Mouse (Mus musculus): ENCODE data around the gene Rnf207. TPM values are rescaled to one million over a fixed set of nuclear protein-coding genes. Genes with fewer than 3 reads are reported as not detected.

Rnf207 gene
- polyA plus RNA-seq, 1 experiment from 2014 or later = 1.3 TPM

DNA sequence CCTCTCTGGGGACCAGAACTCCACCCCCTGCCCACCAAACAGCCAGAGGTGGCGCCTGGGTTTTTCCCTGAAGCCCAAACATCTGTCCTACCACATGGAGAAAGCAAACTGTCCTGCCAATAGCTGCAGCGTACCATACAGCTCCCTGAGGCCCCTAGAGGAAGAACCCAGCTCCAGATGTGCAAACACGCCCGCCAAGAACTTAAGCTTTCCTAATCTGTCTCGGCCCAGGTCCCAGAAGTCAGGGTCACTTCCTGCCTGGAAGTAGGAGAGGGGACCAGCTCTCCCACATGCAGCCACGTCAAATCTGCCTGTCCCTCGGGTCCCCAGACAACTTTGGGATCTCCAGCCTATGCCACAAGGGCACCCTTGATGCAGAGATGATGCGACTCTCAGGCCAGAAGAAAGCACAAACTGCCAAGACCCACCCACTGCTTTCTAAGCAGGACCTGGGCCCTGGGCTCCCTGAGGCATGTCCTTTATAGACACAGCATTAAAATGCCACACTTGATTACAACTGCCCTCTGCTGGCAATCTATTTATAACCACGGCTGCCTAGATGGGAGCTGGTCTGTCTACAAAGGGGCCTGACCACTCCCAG lies 46.2 kb downstream of the Rnf207 start:
- H3K4me3 ChIP-seq = no peak overlapping the region
- no peak for DNase-seq (ENCODE audit: extremely low spot score, low spot score)
- H3K9me3 ChIP-seq = no peaks in the 10 kb centered on the region
- H3K36me3 ChIP-seq (replicated peaks) = peaks cover 9% of the 10 kb centered on the region
- H3K27ac ChIP-seq = no peak overlapping the region
- 38% methylated on average over 9 of the region's 9 CpGs for WGBS
- H3K27me3 ChIP-seq (ENCODE audit: poor library complexity, severe bottlenecking) = peaks cover 64% of the 10 kb centered on the region
- peaks cover 52% of the 10 kb centered on the region for H3K4me1 ChIP-seq

- 74% methylated on average over 7 of the region's 7 CpGs for WGBS
- Histone ChIP-seq H3K4me3 (no peak overlapping the region), H3K9me3 (no peaks in the 10 kb centered on the region), H3K36me3 (replicated peaks) (peaks cover 11% of the 10 kb centered on the region), H3K4me1 (peaks cover 52% of the 10 kb centered on the region), H3K27me3 (ENCODE audit: poor library complexity, severe bottlenecking) (peaks cover 58% of the 10 kb centered on the region), H3K27ac (peak overlapping the region; percentile 13; the same call in 1 of the 2 replicates)
- no peak for DNase-seq (ENCODE audit: extremely low spot score, low spot score)
Measured at GRCm38 (mm10) chr4:152272006-152272405, 46.8 kb downstream of the Rnf207 start.

DNA sequence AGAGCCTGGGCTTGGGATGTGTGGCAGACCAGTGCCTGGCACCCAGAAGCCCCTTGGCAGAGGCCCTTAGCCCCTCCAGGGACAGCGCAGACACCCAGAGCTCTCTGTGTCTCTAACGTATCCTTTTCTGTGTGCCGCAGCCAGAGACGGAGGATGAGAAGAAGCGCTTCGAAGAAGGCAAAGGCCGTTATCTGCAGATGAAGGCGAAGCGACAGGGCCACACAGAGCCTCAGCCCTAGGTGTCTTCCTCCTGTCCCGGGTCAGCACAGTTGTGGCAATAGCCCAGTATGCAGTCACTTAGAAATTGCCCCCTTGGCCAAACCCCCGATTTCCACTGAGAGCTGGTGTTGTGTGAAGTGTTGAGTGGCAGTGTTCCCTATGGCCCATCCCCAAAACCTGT lies 47.5 kb downstream of the Rnf207 start:
- Histone ChIP-seq H3K9me3 (no peaks in the 10 kb centered on the region), H3K4me3 (no peak overlapping the region), H3K4me1 (peaks cover 47% of the 10 kb centered on the region), H3K36me3 (replicated peaks) (peaks cover 11% of the 10 kb centered on the region), H3K27ac (no peak overlapping the region), H3K27me3 (ENCODE audit: poor library complexity, severe bottlenecking) (peaks cover 52% of the 10 kb centered on the region)
- DNase-seq (ENCODE audit: extremely low spot score, low spot score) = no peak
- WGBS = 90% methylated on average over 11 of the region's 11 CpGs

- Histone ChIP-seq H3K27me3 (ENCODE audit: poor library complexity, severe bottlenecking) (peaks cover 44% of the 10 kb centered on the region), H3K36me3 (replicated peaks) (peaks cover 11% of the 10 kb centered on the region), H3K27ac (no peak overlapping the region), H3K9me3 (no peaks in the 10 kb centered on the region), H3K4me1 (peaks cover 53% of the 10 kb centered on the region), H3K4me3 (no peak overlapping the region)
- 84% methylated on average over 9 of the region's 9 CpGs for WGBS
- DNase-seq (ENCODE audit: extremely low spot score, low spot score) = no peak
Measured at GRCm38 (mm10) chr4:152270599-152270998, 48.2 kb downstream of the Rnf207 start.

- Histone ChIP-seq H3K9me3 (no peaks in the 10 kb centered on the region), H3K36me3 (replicated peaks) (peaks cover 15% of the 10 kb centered on the region), H3K4me3 (no peak overlapping the region), H3K27me3 (ENCODE audit: poor library complexity, severe bottlenecking) (peaks cover 38% of the 10 kb centered on the region), H3K27ac (no peak overlapping the region), H3K4me1 (peaks cover 50% of the 10 kb centered on the region)
- no peak for DNase-seq (ENCODE audit: extremely low spot score, low spot score)
- WGBS = 90% methylated on average over 13 of the region's 13 CpGs
Measured at GRCm38 (mm10) chr4:152269967-152270366, 48.8 kb downstream of the Rnf207 start.

- H3K27me3 ChIP-seq (ENCODE audit: poor library complexity, severe bottlenecking) = peaks cover 17% of the 10 kb centered on the region
- WGBS = 91% methylated on average over 13 of the region's 13 CpGs
- no peak for DNase-seq (ENCODE audit: extremely low spot score, low spot score)
- H3K9me3 ChIP-seq = no peaks in the 10 kb centered on the region
- H3K4me1 ChIP-seq = peaks cover 50% of the 10 kb centered on the region
- no peak overlapping the region for H3K4me3 ChIP-seq
- peaks cover 18% of the 10 kb centered on the region for H3K36me3 ChIP-seq (replicated peaks)
- no peak overlapping the region for H3K27ac ChIP-seq
Measured at GRCm38 (mm10) chr4:152267748-152268369, 50.9 kb downstream of the Rnf207 start.

- Histone ChIP-seq H3K4me1 (peaks cover 50% of the 10 kb centered on the region), H3K9me3 (no peaks in the 10 kb centered on the region), H3K4me3 (no peak overlapping the region), H3K27me3 (ENCODE audit: poor library complexity, severe bottlenecking) (peaks cover 3% of the 10 kb centered on the region; the same call in 1 of the 2 replicates), H3K27ac (no peak overlapping the region), H3K36me3 (replicated peaks) (peaks cover 24% of the 10 kb centered on the region)
- no peak for DNase-seq (ENCODE audit: extremely low spot score, low spot score)
- 69% methylated on average over 10 of the region's 10 CpGs for WGBS
Measured at GRCm38 (mm10) chr4:152266236-152266895, 52.4 kb downstream of the Rnf207 start.

- Histone ChIP-seq H3K4me3 (no peak overlapping the region), H3K27me3 (ENCODE audit: poor library complexity, severe bottlenecking) (peaks cover 3% of the 10 kb centered on the region; the same call in 1 of the 2 replicates), H3K4me1 (peaks cover 54% of the 10 kb centered on the region), H3K36me3 (replicated peaks) (peaks cover 28% of the 10 kb centered on the region), H3K9me3 (no peaks in the 10 kb centered on the region), H3K27ac (no peak overlapping the region)
- no peak for DNase-seq (ENCODE audit: extremely low spot score, low spot score)
- 79% methylated on average over 5 of the region's 5 CpGs for WGBS
Measured at GRCm38 (mm10) chr4:152265791-152266190, 53.0 kb downstream of the Rnf207 start.

DNA sequence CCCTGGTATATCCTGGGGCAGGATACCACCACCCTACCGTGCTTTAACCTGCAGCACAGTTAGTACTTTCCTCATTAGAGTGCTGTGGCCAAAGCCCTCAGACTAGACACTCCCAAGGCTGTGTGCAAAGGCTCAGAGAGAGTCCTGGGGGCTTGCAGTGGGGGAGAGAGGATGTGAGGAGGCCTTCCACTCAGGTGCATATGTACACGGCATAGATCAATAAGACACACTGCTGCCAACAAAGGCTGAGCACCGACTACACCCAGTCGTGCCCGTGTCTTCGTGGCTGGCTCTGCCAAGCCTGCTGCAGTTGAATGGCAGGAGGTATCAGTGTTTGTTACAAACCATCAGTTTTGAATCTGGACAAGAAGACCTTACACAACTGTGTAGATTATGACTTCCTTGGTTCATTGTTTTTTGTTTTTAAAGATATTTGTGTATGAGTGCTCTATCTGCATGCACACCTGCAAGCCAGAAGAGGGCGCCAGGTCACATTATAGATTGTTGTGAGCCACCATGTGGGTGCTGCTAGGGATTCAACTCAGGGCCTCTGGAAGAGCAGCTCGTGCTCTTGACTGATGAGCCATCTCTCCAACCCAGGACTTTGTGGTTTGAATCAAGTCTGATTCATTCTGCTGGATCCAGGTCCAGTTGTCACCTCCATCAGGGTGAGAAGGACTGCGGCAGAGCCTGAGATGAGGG lies 53.8 kb downstream of the Rnf207 start:
- H3K27ac ChIP-seq = no peak overlapping the region
- H3K36me3 ChIP-seq (replicated peaks) = peaks cover 35% of the 10 kb centered on the region
- H3K9me3 ChIP-seq = no peaks in the 10 kb centered on the region
- H3K4me1 ChIP-seq = peaks cover 52% of the 10 kb centered on the region
- 89% methylated on average over 9 of the region's 9 CpGs for WGBS
- H3K4me3 ChIP-seq = no peak overlapping the region
- DNase-seq (ENCODE audit: extremely low spot score, low spot score) = no peak
- peaks cover 3% of the 10 kb centered on the region; the same call in 1 of the 2 replicates for H3K27me3 ChIP-seq (ENCODE audit: poor library complexity, severe bottlenecking)

DNA sequence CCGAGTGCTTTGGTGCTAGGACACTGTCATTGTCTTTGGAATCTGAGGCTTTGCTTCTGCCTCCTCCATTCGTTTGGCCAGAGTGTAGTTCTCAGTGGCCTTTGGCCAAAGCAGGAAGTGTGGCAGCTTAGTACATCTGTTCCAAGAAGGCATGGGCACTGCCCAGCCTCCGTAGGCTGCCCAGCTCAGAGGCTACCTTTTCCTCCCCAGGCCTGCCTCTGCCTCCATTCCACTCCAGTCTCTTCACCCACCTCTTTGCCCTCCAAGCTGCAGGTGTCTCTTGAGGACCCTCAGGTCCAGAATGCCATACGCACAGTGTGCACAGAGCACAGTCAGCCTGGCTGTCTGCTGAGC lies 54.6 kb downstream of the Rnf207 start:
- H3K4me1 ChIP-seq = peaks cover 52% of the 10 kb centered on the region
- H3K9me3 ChIP-seq = no peaks in the 10 kb centered on the region
- 51% methylated on average over 4 of the region's 4 CpGs for WGBS
- DNase-seq (ENCODE audit: extremely low spot score, low spot score) = no peak
- 0 out of 2 replicates have a peak, but pooled peaks cover 3% of the 10 kb centered on the region for H3K27me3 ChIP-seq (ENCODE audit: poor library complexity, severe bottlenecking)
- peak overlapping the region; percentile 45 for H3K27ac ChIP-seq
- no peak overlapping the region for H3K4me3 ChIP-seq
- peaks cover 36% of the 10 kb centered on the region for H3K36me3 ChIP-seq (replicated peaks)

DNA sequence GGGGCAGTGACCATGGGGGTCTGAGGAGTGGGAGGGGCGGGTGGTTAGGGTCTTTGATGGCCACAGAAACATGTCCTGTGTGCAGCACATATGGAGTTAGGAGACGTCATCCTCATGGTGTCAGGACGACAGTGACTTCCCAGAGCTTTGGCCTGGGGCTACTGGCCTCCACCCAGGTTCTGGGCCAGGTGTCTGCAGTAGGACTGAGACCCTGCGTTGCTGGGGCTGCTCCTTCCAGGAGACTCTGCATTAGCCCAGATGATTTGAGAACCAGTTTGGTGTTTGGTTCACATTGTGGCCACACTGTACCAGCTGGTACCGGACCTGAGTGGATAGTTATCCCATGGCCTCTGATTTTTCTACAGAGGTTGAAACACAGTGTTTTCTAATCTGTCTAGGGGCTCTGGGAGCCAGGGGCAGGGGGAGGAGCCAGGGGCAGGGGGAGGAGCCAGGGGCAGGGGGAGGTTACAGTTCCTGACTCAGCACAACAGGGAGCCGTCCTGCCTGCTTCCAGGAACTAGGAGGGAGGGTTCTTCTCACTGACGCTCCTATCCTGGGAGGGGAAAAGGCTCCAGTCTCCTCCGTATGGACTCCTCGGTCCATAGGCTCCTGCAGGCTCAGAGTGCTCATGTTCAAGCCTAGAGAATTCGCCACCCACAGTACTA lies 55.1 kb downstream of the Rnf207 start:
- Histone ChIP-seq H3K4me1 (peaks cover 52% of the 10 kb centered on the region), H3K36me3 (replicated peaks) (peaks cover 36% of the 10 kb centered on the region), H3K27me3 (ENCODE audit: poor library complexity, severe bottlenecking) (0 out of 2 replicates have a peak, but pooled peaks cover 3% of the 10 kb centered on the region), H3K9me3 (no peaks in the 10 kb centered on the region), H3K4me3 (no peak overlapping the region), H3K27ac (peak overlapping the region; percentile 45)
- DNase-seq (ENCODE audit: extremely low spot score, low spot score) = peak; percentile 26
- WGBS = 29% methylated on average over 10 of the region's 10 CpGs

DNA sequence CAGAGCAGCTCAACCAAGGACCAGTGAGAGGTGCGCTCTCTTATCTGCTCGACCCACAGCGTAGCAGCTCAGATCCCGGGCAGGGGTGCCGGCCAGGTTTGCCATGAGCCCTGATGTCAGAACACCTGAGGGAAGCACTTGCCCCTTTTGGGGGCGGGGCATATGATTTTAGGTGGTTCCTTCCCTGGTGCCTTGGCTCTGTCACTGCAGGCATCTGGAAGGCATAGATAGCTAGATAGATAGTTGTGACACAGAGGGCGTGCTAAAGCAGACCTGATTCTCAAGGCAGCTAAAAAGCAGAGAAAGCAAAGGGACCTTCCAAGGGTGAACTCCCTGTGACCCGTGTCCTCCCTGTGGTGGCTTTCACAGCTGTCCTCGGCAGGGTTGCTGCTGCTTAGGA lies 55.7 kb downstream of the Rnf207 start:
- H3K4me3 ChIP-seq = no peak overlapping the region
- no peaks in the 10 kb centered on the region for H3K9me3 ChIP-seq
- H3K4me1 ChIP-seq = peaks cover 52% of the 10 kb centered on the region
- peaks cover 32% of the 10 kb centered on the region for H3K36me3 ChIP-seq (replicated peaks)
- no peaks in the 10 kb centered on the region for H3K27me3 ChIP-seq (ENCODE audit: poor library complexity, severe bottlenecking)
- no peak for DNase-seq (ENCODE audit: extremely low spot score, low spot score)
- 62% methylated on average over 9 of the region's 9 CpGs for WGBS
- H3K27ac ChIP-seq = peak overlapping the region; percentile 45; the same call in 1 of the 2 replicates
